Comparison of ENCODE assay signal across 8 mouse cellular contexts in the genomic region with DNA sequence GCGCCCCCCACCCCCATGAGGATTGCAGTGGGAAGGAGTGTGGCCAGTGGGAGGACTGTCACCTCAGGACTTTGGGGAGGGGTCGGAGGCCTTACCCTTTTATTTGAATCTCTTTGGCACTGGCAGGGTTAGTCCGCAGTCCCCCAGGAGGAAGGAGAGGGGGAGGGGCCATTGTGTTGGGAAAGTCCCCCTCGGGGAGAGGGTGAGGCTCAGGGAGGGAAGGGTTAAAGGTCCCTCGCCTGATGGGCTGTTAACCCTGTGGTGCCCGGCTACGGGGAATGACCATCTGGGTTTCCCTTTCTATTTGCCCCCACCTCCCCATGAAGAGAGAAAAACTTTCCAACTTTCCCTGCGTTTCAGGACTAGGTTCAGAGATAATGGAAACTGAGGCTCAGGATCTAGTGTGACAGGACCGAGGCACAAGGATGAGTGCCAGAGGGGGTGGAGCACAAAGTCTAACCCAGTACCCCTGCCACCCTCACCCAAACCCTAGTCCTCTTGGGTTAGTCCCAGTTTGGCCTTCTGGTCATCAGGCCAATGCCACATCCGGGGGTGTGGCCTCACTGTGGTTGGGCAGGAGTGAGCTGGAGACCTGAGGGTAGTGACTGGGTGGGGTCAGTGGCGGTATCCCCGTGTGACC. TPM values are rescaled to one million over a fixed set of nuclear protein-coding genes. Genes with fewer than 3 reads are reported as not detected.
DNase-seq lines count a peak whose midpoint lies in the region; ATAC-seq and TF ChIP-seq lines count a peak whose summit lies in the region.

No protein-coding gene starts in this region.

- H3K36me3 ChIP-seq in forebrain, embryonic 15.5 days, result no peaks in the 10 kb centered on the region
- H3K36me3 ChIP-seq in hindbrain, embryonic 11.5 days (ENCODE audit: control insufficient read depth, insufficient read depth, low read length), result no peaks in the 10 kb centered on the region
- peaks cover 6% of the 10 kb centered on the region; the same call in 1 of the 2 replicates for H3K36me3 ChIP-seq in limb, embryonic 14.5 days (ENCODE audit: control insufficient read depth, insufficient read depth, low read length)
- no peaks in the 10 kb centered on the region for H3K36me3 ChIP-seq in midbrain, embryonic 15.5 days (replicated peaks)
- no peaks in the 10 kb centered on the region for H3K36me3 ChIP-seq in stomach, embryonic 15.5 days

- H3K27me3 ChIP-seq in forebrain, embryonic 15.5 days, result peaks cover 11% of the 10 kb centered on the region
- H3K27me3 ChIP-seq in hindbrain, embryonic 11.5 days (ENCODE audit: control insufficient read depth, insufficient read depth, low read length), result no peaks in the 10 kb centered on the region
- H3K27me3 ChIP-seq in limb, embryonic 14.5 days (ENCODE audit: control insufficient read depth, insufficient read depth, low read length), result 0 out of 2 replicates have a peak, but pooled peaks cover 5% of the 10 kb centered on the region
- H3K27me3 ChIP-seq in midbrain, embryonic 15.5 days (replicated peaks), result no peaks in the 10 kb centered on the region
- H3K27me3 ChIP-seq in stomach, embryonic 15.5 days (replicated peaks), result no peaks in the 10 kb centered on the region

- peaks cover 54% of the 10 kb centered on the region for H3K4me1 ChIP-seq in forebrain, embryonic 15.5 days
- peaks cover 11% of the 10 kb centered on the region for H3K4me1 ChIP-seq in hindbrain, embryonic 11.5 days (replicated peaks; ENCODE audit: control insufficient read depth, insufficient read depth, low read length)
- peaks cover 42% of the 10 kb centered on the region for H3K4me1 ChIP-seq in limb, embryonic 14.5 days (ENCODE audit: control insufficient read depth, insufficient read depth, low read length)
- peaks cover 57% of the 10 kb centered on the region for H3K4me1 ChIP-seq in midbrain, embryonic 15.5 days
- peaks cover 58% of the 10 kb centered on the region for H3K4me1 ChIP-seq in stomach, embryonic 15.5 days

- H3K9ac ChIP-seq in forebrain, embryonic 15.5 days (replicated peaks), result peak overlapping the region; percentile 63
- peak overlapping the region; percentile 92 for H3K9ac ChIP-seq in hindbrain, embryonic 11.5 days (ENCODE audit: low read depth, low read length)
- H3K9ac ChIP-seq in limb, embryonic 14.5 days (ENCODE audit: low read depth, low read length, severe bottlenecking), result peak overlapping the region; percentile 77
- H3K9ac ChIP-seq in midbrain, embryonic 15.5 days, result peak overlapping the region; percentile 80
- peak overlapping the region; percentile 86 for H3K9ac ChIP-seq in stomach, embryonic 15.5 days

- no peaks in the 10 kb centered on the region for H3K9me3 ChIP-seq in forebrain, embryonic 15.5 days
- no peaks in the 10 kb centered on the region for H3K9me3 ChIP-seq in hindbrain, embryonic 11.5 days (ENCODE audit: control insufficient read depth, low read length)
- no peaks in the 10 kb centered on the region for H3K9me3 ChIP-seq in limb, embryonic 14.5 days (ENCODE audit: control insufficient read depth, low read length)
- H3K9me3 ChIP-seq in midbrain, embryonic 15.5 days, result no peaks in the 10 kb centered on the region
- no peaks in the 10 kb centered on the region for H3K9me3 ChIP-seq in stomach, embryonic 15.5 days

- H3K4me3 ChIP-seq in forebrain, embryonic 15.5 days, result peak overlapping the region; percentile 50
- peak overlapping the region; percentile 73 for H3K4me3 ChIP-seq in hindbrain, embryonic 11.5 days (ENCODE audit: low read depth, low read length)
- H3K4me3 ChIP-seq in limb, embryonic 14.5 days (replicated peaks; ENCODE audit: low read length), result peak overlapping the region; percentile 61
- peak overlapping the region; percentile 76 for H3K4me3 ChIP-seq in midbrain, embryonic 15.5 days
- H3K4me3 ChIP-seq in stomach, embryonic 15.5 days (replicated peaks), result peak overlapping the region; percentile 74

- 0% methylated on average over 12 of the region's 12 CpGs for WGBS in forebrain, embryonic 15.5 days
- WGBS in hindbrain, embryonic 11.5 days, result 1% methylated on average over 12 of the region's 12 CpGs
- WGBS in limb, embryonic 14.5 days, result 0% methylated on average over 11 of the region's 12 CpGs
- WGBS in midbrain, embryonic 15.5 days, result under 1% methylated on average over 11 of the region's 12 CpGs
- WGBS in stomach, embryonic 15.5 days, result under 1% methylated on average over 11 of the region's 12 CpGs

- peak overlapping the region; percentile 82 for H3K4me2 ChIP-seq in forebrain, embryonic 15.5 days (replicated peaks)
- H3K4me2 ChIP-seq in hindbrain, embryonic 11.5 days (replicated peaks; ENCODE audit: low read depth, low read length), result peak overlapping the region; percentile 98
- peak overlapping the region; percentile 97 for H3K4me2 ChIP-seq in limb, embryonic 14.5 days (replicated peaks; ENCODE audit: low read depth, low read length, severe bottlenecking)
- peak overlapping the region; percentile 99 for H3K4me2 ChIP-seq in midbrain, embryonic 15.5 days
- H3K4me2 ChIP-seq in stomach, embryonic 15.5 days, result peak overlapping the region; percentile 99

- DNase-seq in layer of hippocampus, adult 11-12 months (ENCODE audit: low spot score), result peak; percentile 43
- DNase-seq in layer of hippocampus, adult 18-20 months (ENCODE audit: low spot score in 2 of 2), result no peak
- DNase-seq in c-Kit-positive CD71-positive TER-119-negative erythroid progenitor cells, embryonic 14.5 days (ENCODE audit: low read depth), result peak; percentile 51
- peak; percentile 86 for DNase-seq in hindbrain, embryonic 11.5 days (ENCODE audit: low spot score)
- DNase-seq in limb, embryonic 14.5 days (ENCODE audit: low spot score), result peak; percentile 53

- ATAC-seq in forebrain, embryonic 15.5 days (replicated peaks), result no peak
- ATAC-seq in hindbrain, embryonic 11.5 days (ENCODE audit: low FRiP score), result peak; percentile 19
- ATAC-seq in limb, embryonic 14.5 days (ENCODE audit: low FRiP score, low read depth), result no peak
- no peak for ATAC-seq in midbrain, embryonic 15.5 days (replicated peaks)
- peak; percentile 12; the same call in 1 of the 2 replicates for ATAC-seq in stomach, embryonic 15.5 days (ENCODE audit: insufficient read depth, low FRiP score, low read depth)

- peak overlapping the region; percentile 80; the same call in 1 of the 2 replicates for H3K27ac ChIP-seq in forebrain, embryonic 15.5 days (replicated peaks)
- peak overlapping the region; percentile 94 for H3K27ac ChIP-seq in hindbrain, embryonic 11.5 days (ENCODE audit: low read depth, low read length)
- peak overlapping the region; percentile 86 for H3K27ac ChIP-seq in limb, embryonic 14.5 days (replicated peaks; ENCODE audit: low read depth, low read length)
- peak overlapping the region; percentile 96 for H3K27ac ChIP-seq in midbrain, embryonic 15.5 days
- H3K27ac ChIP-seq in stomach, embryonic 15.5 days, result peak overlapping the region; percentile 97

- TF ChIP-seq POLR2A in limb, embryonic 14.5 days (IDR thresholded peaks at IDR 0.05; ENCODE audit: borderline replicate concordance, extremely low read depth, insufficient read depth, insufficient read length), result no peak

RNA-seq across cellular contexts. Expression of a gene that starts 4.6 kb away (rescaled TPM):
- 10 to 100 TPM in 1 of 2 experiments, 1 to 10 TPM in 1; 8.2 to 12.4 TPM for total RNA-seq in layer of hippocampus, adult 18-20 months (2021)
- polyA plus RNA-seq in forebrain, embryonic 15.5 days (2015; fragmentation: Nextera tagmentation; extraction: Ambion mirVana), result 16.7 and 18.5 TPM in 2 replicates
- 6.4 and 8.1 TPM in 2 replicates for polyA plus RNA-seq in hindbrain, embryonic 11.5 days (2014; fragmentation: Nextera tagmentation; extraction: Ambion mirVana)
- 7.4 and 11.9 TPM in 2 replicates for polyA plus RNA-seq in limb, embryonic 14.5 days (2012; rRNA removed)
- polyA plus RNA-seq in limb, embryonic 14.5 days (2014; fragmentation: Nextera tagmentation; extraction: Ambion mirVana), result 3.7 and 4.0 TPM in 2 replicates
- 32.0 and 35.0 TPM in 2 replicates for polyA plus RNA-seq in midbrain, embryonic 15.5 days (2015; fragmentation: Nextera tagmentation; extraction: Ambion mirVana)
- 6.7 and 7.4 TPM in 2 replicates for polyA plus RNA-seq in stomach, embryonic 15.5 days (2015; fragmentation: Nextera tagmentation; extraction: Ambion mirVana)

RNA-seq across cellular contexts. Expression of a gene that starts 26.2 kb away (rescaled TPM):
- total RNA-seq in layer of hippocampus, adult 18-20 months (2021), result 10 to 100 TPM; 72.4 to 80.2 TPM
- polyA plus RNA-seq in forebrain, embryonic 15.5 days (2015; fragmentation: Nextera tagmentation; extraction: Ambion mirVana), result 31.1 and 35.5 TPM in 2 replicates
- 18.2 and 19.2 TPM in 2 replicates for polyA plus RNA-seq in hindbrain, embryonic 11.5 days (2014; fragmentation: Nextera tagmentation; extraction: Ambion mirVana)
- 64.4 and 84.8 TPM in 2 replicates for polyA plus RNA-seq in limb, embryonic 14.5 days (2012; rRNA removed)
- polyA plus RNA-seq in limb, embryonic 14.5 days (2014; fragmentation: Nextera tagmentation; extraction: Ambion mirVana), result 15.9 and 17.7 TPM in 2 replicates
- polyA plus RNA-seq in midbrain, embryonic 15.5 days (2015; fragmentation: Nextera tagmentation; extraction: Ambion mirVana), result 21.6 and 30.1 TPM in 2 replicates
- 26.7 and 27.0 TPM in 2 replicates for polyA plus RNA-seq in stomach, embryonic 15.5 days (2015; fragmentation: Nextera tagmentation; extraction: Ambion mirVana)

RNA-seq across cellular contexts. Expression of a gene that starts 39.4 kb away (rescaled TPM):
- total RNA-seq in layer of hippocampus, adult 18-20 months (2021), result 10 to 100 TPM; 31.9 to 34.8 TPM
- 27.0 and 27.5 TPM in 2 replicates for polyA plus RNA-seq in forebrain, embryonic 15.5 days (2015; fragmentation: Nextera tagmentation; extraction: Ambion mirVana)
- 11.0 and 13.8 TPM in 2 replicates for polyA plus RNA-seq in hindbrain, embryonic 11.5 days (2014; fragmentation: Nextera tagmentation; extraction: Ambion mirVana)
- 48.7 and 57.8 TPM in 2 replicates for polyA plus RNA-seq in limb, embryonic 14.5 days (2012; rRNA removed)
- 24.3 and 27.4 TPM in 2 replicates for polyA plus RNA-seq in limb, embryonic 14.5 days (2014; fragmentation: Nextera tagmentation; extraction: Ambion mirVana)
- 47.9 and 51.8 TPM in 2 replicates for polyA plus RNA-seq in midbrain, embryonic 15.5 days (2015; fragmentation: Nextera tagmentation; extraction: Ambion mirVana)
- 20.5 and 21.1 TPM in 2 replicates for polyA plus RNA-seq in stomach, embryonic 15.5 days (2015; fragmentation: Nextera tagmentation; extraction: Ambion mirVana)

RNA-seq across cellular contexts. Expression of a gene that starts 53.5 kb away (rescaled TPM):
- total RNA-seq in layer of hippocampus, adult 18-20 months (2021), result 1 to 10 TPM; 1.2 to 1.6 TPM
- polyA plus RNA-seq in forebrain, embryonic 15.5 days (2015; fragmentation: Nextera tagmentation; extraction: Ambion mirVana), result 1.1 and 1.3 TPM in 2 replicates
- polyA plus RNA-seq in hindbrain, embryonic 11.5 days (2014; fragmentation: Nextera tagmentation; extraction: Ambion mirVana), result 0.46 and 1.3 TPM in 2 replicates
- polyA plus RNA-seq in limb, embryonic 14.5 days (2012; rRNA removed), result 3.2 and 5.4 TPM in 2 replicates
- 2.8 and 3.1 TPM in 2 replicates for polyA plus RNA-seq in limb, embryonic 14.5 days (2014; fragmentation: Nextera tagmentation; extraction: Ambion mirVana)
- polyA plus RNA-seq in midbrain, embryonic 15.5 days (2015; fragmentation: Nextera tagmentation; extraction: Ambion mirVana), result 1.5 and 2.9 TPM in 2 replicates
- polyA plus RNA-seq in stomach, embryonic 15.5 days (2015; fragmentation: Nextera tagmentation; extraction: Ambion mirVana), result 3.7 and 4.1 TPM in 2 replicates

Comparison
In these comparisons a context has a peak if more than half of its experiments do, and no peak if none do; other contexts are left out.
1. DNase-seq: peak in layer of hippocampus, adult 11-12 months (single experiment), c-Kit-positive CD71-positive TER-119-negative erythroid progenitor cells, embryonic 14.5 days (single experiment), hindbrain, embryonic 11.5 days (single experiment) and limb, embryonic 14.5 days (single experiment); none in layer of hippocampus, adult 18-20 months (0 of 2).
2. ATAC-seq: peak in hindbrain, embryonic 11.5 days (single experiment) and stomach, embryonic 15.5 days (single experiment); none in forebrain, embryonic 15.5 days (single experiment), limb, embryonic 14.5 days (single experiment) and midbrain, embryonic 15.5 days (single experiment).
3. Peak in every context shown above with its lines, with median percentiles within 50 percentile points of each other: H3K27ac ChIP-seq, H3K4me2 ChIP-seq, H3K4me3 ChIP-seq and H3K9ac ChIP-seq.